Mouse (Mus musculus) kidney, adult 9 months (tissue): ENCODE measurements at regions not wholly inside any gene's neighbourhood (a gene's known extent, or its start where the extent isn't known, plus 50 kb on each side); places are given as distances from the start of the nearest gene placed in this dataset.

Source experiments
- DNase-seq: peaks from one replicate; pipeline ENCODE4 v3.0.0; 2022

DNA sequence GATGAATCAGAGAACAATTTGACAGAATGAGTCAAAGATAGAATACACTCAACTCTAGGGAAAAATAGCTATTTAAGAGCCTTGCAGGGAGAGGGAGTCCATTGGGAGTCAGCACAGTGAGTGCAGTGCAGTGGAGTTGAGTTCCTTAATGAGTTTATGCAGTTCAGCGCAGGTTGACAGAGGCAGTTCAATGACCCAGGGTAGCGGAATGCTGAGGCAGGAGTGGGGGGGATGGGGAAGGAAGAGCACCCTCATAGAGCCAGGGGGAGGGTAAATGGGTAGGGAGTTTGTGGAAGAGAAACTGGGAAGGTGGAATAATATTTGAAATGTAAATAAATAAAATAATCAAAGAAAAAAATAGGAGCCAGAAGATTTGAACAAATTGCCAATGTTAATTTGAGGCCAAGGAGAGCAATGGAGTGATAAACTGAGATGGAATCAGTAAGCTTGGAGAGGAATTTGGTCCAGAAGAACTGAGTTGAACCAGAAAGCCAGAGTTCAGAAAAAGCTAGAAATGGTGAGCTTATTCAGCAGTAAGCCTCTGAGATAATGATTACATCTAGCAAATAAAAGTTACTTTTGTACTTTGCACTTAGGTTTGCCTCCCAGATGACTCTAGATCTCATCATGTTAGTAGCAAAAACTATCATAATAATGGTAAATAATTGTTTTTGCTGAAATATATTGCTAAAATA lies 209.6 kb upstream of the Nrg3 start:
- peak; percentile 80 for DNase-seq

DNA sequence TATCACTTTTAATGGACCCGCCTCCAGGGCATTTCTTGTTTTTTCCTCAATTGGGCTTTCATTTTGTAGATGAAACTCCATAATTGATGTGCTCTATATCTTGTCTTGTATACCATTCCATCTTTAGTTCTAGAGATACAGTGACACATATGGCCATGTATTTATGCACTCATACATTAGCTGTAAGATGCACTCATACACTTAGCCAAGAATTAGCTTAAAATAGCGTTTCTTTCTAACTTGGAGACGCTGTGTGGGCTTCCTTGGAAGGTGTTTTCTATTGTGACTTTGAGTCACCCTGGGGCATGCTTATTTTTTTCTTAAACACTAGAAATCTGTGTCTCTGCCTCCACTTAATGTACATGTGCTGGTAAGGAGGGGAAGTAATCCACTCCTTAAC lies 205.3 kb upstream of the Nrg3 start:
- no peak for DNase-seq

DNA sequence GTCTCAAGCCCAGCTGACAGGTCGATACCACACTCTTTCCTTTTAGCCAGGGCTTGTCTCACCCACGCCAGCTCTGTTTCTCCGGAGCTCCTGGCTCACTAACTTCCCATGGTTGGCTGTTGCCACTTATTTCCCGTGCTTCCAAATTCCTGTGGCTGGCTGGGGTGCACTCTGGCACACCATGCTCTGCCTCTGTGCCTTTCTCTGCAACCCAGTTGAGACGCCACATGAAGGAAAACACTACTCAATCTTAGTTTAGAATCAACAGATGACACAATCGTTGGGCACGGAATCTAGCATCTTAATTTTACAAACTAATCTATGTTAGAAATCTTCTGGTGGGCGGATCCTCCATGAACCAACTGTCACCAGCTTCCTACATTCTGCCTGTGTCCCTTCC lies 204.7 kb upstream of the Nrg3 start:
- DNase-seq = no peak

DNA sequence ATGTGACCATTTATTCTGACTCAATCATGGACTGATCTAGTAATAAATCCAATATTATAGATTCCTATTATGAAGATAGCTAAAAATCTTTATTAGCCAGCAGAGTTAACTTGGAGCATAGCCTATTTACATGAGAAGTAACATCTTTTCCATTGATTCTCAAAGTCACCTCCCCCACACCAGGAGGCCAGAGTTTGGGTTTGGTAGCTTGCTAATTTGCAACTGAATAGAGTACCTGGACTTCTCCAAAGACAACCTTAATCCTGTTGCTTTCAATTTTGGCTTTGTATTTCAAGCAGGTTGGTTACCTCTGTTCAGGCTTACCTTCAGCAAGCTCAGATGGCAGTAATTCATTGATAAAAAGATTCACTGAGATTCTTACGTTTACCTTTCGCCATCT lies 165.9 kb upstream of the Nrg3 start:
- DNase-seq = no peak
